Mouse (Mus musculus) embryonic facial prominence, embryonic 14.5 days (tissue): ENCODE data around the gene Traf7. TPM values are rescaled to one million over a fixed set of nuclear protein-coding genes. Genes with fewer than 3 reads are reported as not detected.

Source experiments
- ATAC-seq: fragments of 200-750 bp; cut with Nextera tagmentation; 2 replicates; pipeline ENCODE4 v1.8.0; 2017; ENCODE audit warnings: low read depth, moderate number of reproducible peaks, moderate TSS enrichment
- DNase-seq: peaks from one replicate; pipeline ENCODE4 v3.0.0-alpha.2; 2015; ENCODE audit warnings: low spot score
- H3K27ac ChIP-seq: fragments of 300-500 bp; sonication (generic); replicated peaks from 2 replicates; pipeline ENCODE4 v1.5.1; 2014; ENCODE audit warnings: low read depth, mild to moderate bottlenecking, low read length, moderate library complexity
- H3K27me3 ChIP-seq: fragments of 300-500 bp; sonication (generic); replicated peaks from 2 replicates; pipeline ENCODE4 v1.6.1; 2014; ENCODE audit warnings: low read length; ENCODE audit not compliant: control insufficient read depth, insufficient read depth
- H3K36me3 ChIP-seq: fragments of 300-500 bp; sonication (generic); 2 replicates; pipeline ENCODE4 v1.6.1; 2014; ENCODE audit warnings: low read length, mixed read lengths; ENCODE audit not compliant: control insufficient read depth, insufficient read depth
- H3K4me1 ChIP-seq: fragments of 300-500 bp; sonication (generic); 2 replicates; pipeline ENCODE4 v1.6.1; 2014; ENCODE audit warnings: antibody characterized with exemption, low read length; ENCODE audit not compliant: control insufficient read depth, insufficient read depth
- H3K4me2 ChIP-seq: fragments of 300-500 bp; sonication (generic); 2 replicates; pipeline ENCODE4 v1.6.1; 2014; ENCODE audit warnings: low read depth, mild to moderate bottlenecking, low read length, moderate library complexity, mixed read lengths
- H3K4me3 ChIP-seq: fragments of 300-500 bp; sonication (generic); 2 replicates; pipeline ENCODE4 v1.5.1; 2014; ENCODE audit warnings: low read depth, mild to moderate bottlenecking, low read length
- H3K9ac ChIP-seq: fragments of 300-500 bp; sonication (generic); 2 replicates; pipeline ENCODE4 v1.6.1; 2014; ENCODE audit warnings: low read depth, mild to moderate bottlenecking, low read length, moderate library complexity, mixed read lengths
- H3K9me3 ChIP-seq: fragments of 300-500 bp; sonication (generic); 2 replicates; pipeline ENCODE4 v1.6.1; 2016; ENCODE audit warnings: low read length; ENCODE audit not compliant: control insufficient read depth
- WGBS: fragments of 180-500 bp; shearing (Covaris S2); extraction: QIAGEN DNeasy Blood & Tissue Kit; methylation state at CpG from one replicate; pipeline ENCODE4 v1.1.7; 2014; 5-methylcytosine and 5-hydroxymethylcytosine counted together
- polyA plus RNA-seq: library from polyadenylated mRNA; unstranded; fragments of >200 nt; fragmentation: Nextera tagmentation; extraction: Ambion mirVana; gene quantifications from 2 replicates; pipeline ENCODE4 v1.2.1, GENCODE M21; 2014

Traf7 gene
- polyA plus RNA-seq, 1 experiment from 2014 or later: 78.9 TPM

- no peak overlapping the region for H3K4me2 ChIP-seq
- WGBS: 38% methylated on average over 3 of the region's 3 CpGs
- peak overlapping the region; percentile 44; the same call in 1 of the 2 replicates for H3K27ac ChIP-seq
- H3K4me3 ChIP-seq: no peak overlapping the region
- DNase-seq: no peak
- no peaks in the 10 kb centered on the region for H3K36me3 ChIP-seq
- H3K27me3 ChIP-seq: no peaks in the 10 kb centered on the region
- 0 out of 2 replicates have a peak overlapping the region, but pooled peaks have one; percentile 40 for H3K9ac ChIP-seq
- ATAC-seq: no peak
- H3K9me3 ChIP-seq: no peaks in the 10 kb centered on the region
- peaks cover 6% of the 10 kb centered on the region for H3K4me1 ChIP-seq
Observed at GRCm38 (mm10) chr17:24537536-24537935, 9.8 kb upstream of the Traf7 start.

GRCm38 (mm10) chr17:24535300-24535699 is 7.6 kb upstream of the Traf7 start:
- Histone ChIP-seq H3K4me3 (no peak overlapping the region), H3K4me1 (peaks cover 6% of the 10 kb centered on the region), H3K27ac (no peak overlapping the region), H3K27me3 (no peaks in the 10 kb centered on the region), H3K9ac (no peak overlapping the region), H3K9me3 (no peaks in the 10 kb centered on the region), H3K4me2 (no peak overlapping the region), H3K36me3 (peaks cover 7% of the 10 kb centered on the region; the same call in 1 of the 2 replicates)
- 46% methylated on average over 5 of the region's 5 CpGs for WGBS
- no peak for ATAC-seq
- DNase-seq: no peak

- peaks cover 16% of the 10 kb centered on the region for H3K4me1 ChIP-seq
Observed at GRCm38 (mm10) chr17:24534160-24534718, 6.5 kb upstream of the Traf7 start, which contains the start of gene Rab26. TSS of gene Rab26 (minus strand) at chr17:24534210.

GRCm38 (mm10) chr17:24533099-24533992 is 5.6 kb upstream of the Traf7 start:
- H3K9ac ChIP-seq: peak overlapping the region; percentile 57
- 11% methylated on average over 39 of the region's 53 CpGs for WGBS
- H3K9me3 ChIP-seq: no peaks in the 10 kb centered on the region
- H3K27ac ChIP-seq: no peak overlapping the region
- peak overlapping the region; percentile 34 for H3K4me3 ChIP-seq
- no peaks in the 10 kb centered on the region for H3K27me3 ChIP-seq
- H3K36me3 ChIP-seq: peaks cover 24% of the 10 kb centered on the region
- peaks cover 16% of the 10 kb centered on the region for H3K4me1 ChIP-seq
- DNase-seq: peak; percentile 90
- H3K4me2 ChIP-seq: peak overlapping the region; percentile 61
- peak; percentile 78 for ATAC-seq

More at GRCm38 (mm10) chr17:24534160-24534718, 6.5 kb upstream of the Traf7 start, which contains the start of gene Rab26:
- H3K9ac ChIP-seq: peak within 1 kb of the TSS; percentile 57
- ATAC-seq: no peak
- H3K4me3 ChIP-seq: peak within 1 kb of the TSS; percentile 34
- H3K36me3 ChIP-seq: peaks cover 18% of the 10 kb centered on the region
- no peaks in the 10 kb centered on the region for H3K27me3 ChIP-seq
- DNase-seq: no peak
- peak within 1 kb of the TSS; percentile 61 for H3K4me2 ChIP-seq
- no peaks in the 10 kb centered on the region for H3K9me3 ChIP-seq
- 87% methylated on average over 8 of the region's 8 CpGs for WGBS
- no peak within 1 kb of the TSS for H3K27ac ChIP-seq

- DNase-seq (no peak), ATAC-seq (no peak)
- no peak overlapping the region for H3K4me2 ChIP-seq
- no peak overlapping the region for H3K27ac ChIP-seq
- no peaks in the 10 kb centered on the region for H3K27me3 ChIP-seq
- no peaks in the 10 kb centered on the region for H3K9me3 ChIP-seq
- no peak overlapping the region for H3K4me3 ChIP-seq
- H3K36me3 ChIP-seq: peaks cover 24% of the 10 kb centered on the region
- no peak overlapping the region for H3K9ac ChIP-seq
- 74% methylated on average over 7 of the region's 7 CpGs for WGBS
- peaks cover 16% of the 10 kb centered on the region for H3K4me1 ChIP-seq
Observed at GRCm38 (mm10) chr17:24532045-24532444, 4.3 kb upstream of the Traf7 start.

- DNase-seq (no peak), ATAC-seq (no peak)
- WGBS: 70% methylated on average over 3 of the region's 3 CpGs
- Histone ChIP-seq H3K4me2 (no peak overlapping the region; the same call in 1 of the 2 replicates), H3K4me1 (peaks cover 24% of the 10 kb centered on the region), H3K27me3 (no peaks in the 10 kb centered on the region), H3K27ac (no peak overlapping the region), H3K36me3 (peaks cover 24% of the 10 kb centered on the region), H3K4me3 (no peak overlapping the region), H3K9ac (0 out of 2 replicates have a peak overlapping the region, but pooled peaks have one; percentile 79), H3K9me3 (no peaks in the 10 kb centered on the region)
Observed at GRCm38 (mm10) chr17:24531064-24531463, 3.3 kb upstream of the Traf7 start.

GRCm38 (mm10) chr17:24530361-24531050 is 2.8 kb upstream of the Traf7 start:
- Histone ChIP-seq H3K4me3 (peak overlapping the region; percentile 58), H3K4me2 (peak overlapping the region; percentile 90), H3K4me1 (peaks cover 24% of the 10 kb centered on the region), H3K27me3 (no peaks in the 10 kb centered on the region), H3K36me3 (peaks cover 24% of the 10 kb centered on the region), H3K9me3 (no peaks in the 10 kb centered on the region), H3K27ac (0 out of 2 replicates have a peak overlapping the region, but pooled peaks have one; percentile 85), H3K9ac (peak overlapping the region; percentile 79)
- DNase-seq (peak; percentile 27), ATAC-seq (no peak)
- WGBS: 41% methylated on average over 8 of the region's 8 CpGs

- Histone ChIP-seq H3K27ac (peak overlapping the region; percentile 85), H3K27me3 (no peaks in the 10 kb centered on the region), H3K9ac (peak overlapping the region; percentile 79), H3K4me2 (peak overlapping the region; percentile 90), H3K9me3 (no peaks in the 10 kb centered on the region), H3K4me3 (peak overlapping the region; percentile 58), H3K4me1 (peaks cover 24% of the 10 kb centered on the region), H3K36me3 (peaks cover 24% of the 10 kb centered on the region)
- no peak for DNase-seq
- ATAC-seq: no peak
- WGBS: 30% methylated on average over 5 of the region's 5 CpGs
Observed at GRCm38 (mm10) chr17:24529883-24530282, 2.1 kb upstream of the Traf7 start.
